Mouse (Mus musculus) cerebellum, postnatal 25 days (tissue): Measurements from ENCODE around the gene Smg5.
A peak's percentile ranks its signal among the peaks of the same experiment; 100 is the strongest.
"Not testable (repeated sequence)": the region's sequence is repeated elsewhere in the genome, so short reads cannot be mapped to it uniquely, and the experiment has no call there.

Experiments
- DNase-seq, 2 experiments: peaks; one replicate each; pipeline ENCODE4 v3.0.0; 2021; ENCODE audit warnings: mixed read lengths in 2 of 2

The Smg5 gene

DNA sequence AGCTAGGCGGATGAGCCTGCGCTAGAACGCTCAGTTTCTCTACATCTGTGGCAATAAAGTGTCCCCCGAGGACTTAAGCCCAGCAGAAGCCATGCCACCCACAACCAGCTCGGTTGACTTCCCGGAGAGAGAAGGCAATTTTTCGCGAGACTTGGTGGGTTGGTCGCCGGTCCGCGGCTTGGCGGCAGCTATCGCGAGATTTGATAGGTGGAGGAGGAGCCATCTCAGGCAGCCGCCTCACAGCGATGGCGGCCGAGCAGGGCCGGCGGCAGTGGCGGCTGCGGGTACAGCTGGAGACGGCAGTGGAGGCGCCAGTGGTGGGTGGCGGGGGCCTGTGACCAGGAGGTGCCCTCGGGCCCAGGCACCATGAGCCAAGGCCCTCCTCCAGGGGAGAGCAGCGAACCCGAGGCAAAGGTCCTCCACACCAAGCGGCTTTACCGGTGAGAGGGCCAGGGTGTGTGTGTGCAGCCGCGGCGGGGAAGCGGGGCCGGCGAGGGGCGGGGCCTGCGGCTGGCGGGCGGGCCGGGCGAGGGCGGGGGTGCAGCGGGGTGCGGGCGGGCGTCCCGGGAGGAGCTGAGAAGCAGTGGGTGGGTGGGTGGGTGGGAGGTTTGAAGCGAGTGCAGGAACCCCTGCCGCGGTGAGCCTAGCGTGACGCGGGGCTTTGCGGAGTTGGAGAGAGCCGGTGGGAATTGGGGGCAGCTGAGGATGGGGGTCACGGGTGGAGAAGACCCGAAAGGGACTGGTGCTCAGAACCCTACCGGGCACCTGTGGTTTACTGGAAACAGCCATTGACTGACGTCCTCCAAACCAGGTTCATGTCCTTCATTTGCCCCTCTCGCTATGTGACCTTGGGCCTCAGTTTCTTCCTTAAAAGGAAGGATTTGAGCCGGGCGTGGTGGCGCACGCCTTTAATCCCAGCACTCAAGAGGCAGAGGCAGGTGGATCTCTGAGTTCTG, at the start of gene Smg5, which contains the start of gene Tmem79:
TSS of gene Smg5 (plus strand) at position 203 of the 956 bp plus-strand sequence.
TSS of gene Tmem79 (minus strand) at position 91 of the 956 bp plus-strand sequence.
- DNase-seq: peak; percentile 97 to 98

DNA sequence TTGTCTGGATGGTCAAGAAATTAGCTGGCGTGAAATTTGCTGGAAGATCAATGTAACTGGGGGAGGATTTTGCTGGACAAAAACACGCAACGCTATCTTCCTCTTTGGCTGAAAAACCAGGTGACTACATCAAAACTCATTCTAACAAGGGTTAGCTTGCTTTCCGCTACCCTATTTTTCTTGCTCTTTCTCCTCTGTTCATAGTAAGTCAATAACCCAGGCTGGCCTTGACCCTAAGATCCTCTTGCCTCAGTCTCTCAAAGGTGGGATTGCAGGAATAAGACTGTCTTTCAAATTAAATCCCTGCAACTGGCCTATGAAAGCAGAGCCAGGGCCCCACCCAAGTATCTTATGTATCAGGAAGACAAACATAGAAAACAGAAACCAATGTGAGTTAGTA, 49.0 kb upstream of the Smg5 start, which contains the start of gene Gm38392:
TSS of gene Gm38392 (minus strand) at position 101 of the 400 bp plus-strand sequence.
- DNase-seq: no peak

DNA sequence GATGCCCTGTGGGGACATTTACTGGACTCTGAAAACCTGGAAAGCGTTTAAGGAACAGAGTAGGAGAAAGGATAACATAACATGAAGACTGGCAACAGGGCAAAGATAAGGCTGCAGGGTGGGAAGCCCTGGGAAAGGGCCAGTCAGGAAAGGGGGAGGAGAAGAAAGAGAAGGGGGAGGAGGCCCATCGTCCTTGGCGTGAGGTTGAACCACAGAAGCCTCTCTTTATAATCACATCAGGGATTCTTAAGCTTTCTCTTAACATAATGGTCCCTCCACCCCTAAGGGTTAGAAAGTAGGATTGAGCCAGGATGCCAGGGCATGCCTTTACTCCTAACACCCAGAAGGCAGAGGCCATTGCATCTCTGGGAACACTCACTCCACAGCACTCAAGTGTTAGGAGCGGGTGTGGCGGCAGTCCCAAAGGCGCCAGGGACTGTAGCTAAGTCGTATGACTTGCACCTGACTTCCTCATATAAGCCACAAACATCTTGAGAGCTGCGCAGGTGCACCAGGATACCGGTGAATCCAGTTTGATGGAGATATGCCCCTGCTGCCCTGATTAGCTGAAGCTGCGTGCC, 47.8 kb upstream of the Smg5 start:
- DNase-seq: not testable (repeated sequence)

DNA sequence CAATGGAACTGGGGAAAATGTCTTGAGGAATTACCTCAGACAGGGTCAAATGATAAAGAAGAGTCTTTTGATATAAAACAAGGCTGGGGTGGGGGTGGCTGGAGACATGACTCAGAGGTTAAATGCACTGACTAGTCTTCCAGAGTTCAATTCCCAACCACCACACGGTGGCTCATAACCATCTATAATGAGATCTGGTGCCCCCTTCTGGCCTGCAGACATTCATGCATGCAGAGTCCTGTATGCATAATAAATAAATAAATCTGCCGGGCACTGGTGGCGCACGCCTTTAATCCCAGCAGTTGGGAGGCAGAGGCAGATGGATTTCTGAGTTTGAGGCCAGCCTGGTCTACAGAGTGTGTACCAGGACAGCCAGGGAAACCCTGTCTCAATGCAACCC, 44.1 kb upstream of the Smg5 start:
- DNase-seq: peak; percentile 11 to 31

DNA sequence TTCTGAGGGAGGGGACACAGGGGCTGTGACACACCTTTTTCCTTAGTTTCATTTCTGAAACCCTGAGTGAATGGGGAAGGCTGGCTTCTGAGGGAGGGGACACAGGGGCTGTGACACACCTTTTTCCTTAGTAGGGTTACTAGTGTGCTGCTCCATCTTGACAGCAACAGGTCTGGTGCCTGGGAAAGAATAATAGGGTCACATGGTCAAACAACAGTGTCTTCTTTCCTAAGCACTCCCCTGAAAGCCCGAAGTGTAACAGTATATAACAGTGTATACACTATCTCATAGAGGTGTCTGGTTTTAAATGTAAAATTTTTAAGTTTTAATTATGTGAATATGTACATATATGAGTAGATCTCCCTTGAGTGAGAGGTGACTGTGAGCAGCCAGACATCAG, 40.8 kb upstream of the Smg5 start:
- not testable (repeated sequence) for DNase-seq

DNA sequence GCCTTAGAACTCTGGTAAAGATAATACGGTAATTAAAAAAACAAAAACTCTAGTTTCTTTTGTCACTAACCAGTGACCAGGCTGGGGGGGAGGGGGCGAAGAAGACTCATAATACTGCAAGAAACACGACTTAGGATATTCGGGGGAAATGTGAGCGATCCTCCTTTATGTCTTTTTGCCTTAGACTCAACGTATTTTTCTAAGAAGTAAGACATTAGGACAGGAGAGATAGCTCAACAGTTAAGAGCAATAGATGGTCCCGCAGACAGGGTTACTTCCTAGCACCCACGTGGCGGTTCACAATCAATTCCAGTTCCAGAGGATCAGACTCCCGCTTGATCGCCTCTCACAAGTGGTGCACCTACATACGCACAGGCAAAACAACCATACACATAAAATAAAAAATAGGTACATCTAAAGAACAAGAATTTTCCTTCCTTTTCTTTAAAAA, 39.9 kb upstream of the Smg5 start:
- no peak for DNase-seq

DNA sequence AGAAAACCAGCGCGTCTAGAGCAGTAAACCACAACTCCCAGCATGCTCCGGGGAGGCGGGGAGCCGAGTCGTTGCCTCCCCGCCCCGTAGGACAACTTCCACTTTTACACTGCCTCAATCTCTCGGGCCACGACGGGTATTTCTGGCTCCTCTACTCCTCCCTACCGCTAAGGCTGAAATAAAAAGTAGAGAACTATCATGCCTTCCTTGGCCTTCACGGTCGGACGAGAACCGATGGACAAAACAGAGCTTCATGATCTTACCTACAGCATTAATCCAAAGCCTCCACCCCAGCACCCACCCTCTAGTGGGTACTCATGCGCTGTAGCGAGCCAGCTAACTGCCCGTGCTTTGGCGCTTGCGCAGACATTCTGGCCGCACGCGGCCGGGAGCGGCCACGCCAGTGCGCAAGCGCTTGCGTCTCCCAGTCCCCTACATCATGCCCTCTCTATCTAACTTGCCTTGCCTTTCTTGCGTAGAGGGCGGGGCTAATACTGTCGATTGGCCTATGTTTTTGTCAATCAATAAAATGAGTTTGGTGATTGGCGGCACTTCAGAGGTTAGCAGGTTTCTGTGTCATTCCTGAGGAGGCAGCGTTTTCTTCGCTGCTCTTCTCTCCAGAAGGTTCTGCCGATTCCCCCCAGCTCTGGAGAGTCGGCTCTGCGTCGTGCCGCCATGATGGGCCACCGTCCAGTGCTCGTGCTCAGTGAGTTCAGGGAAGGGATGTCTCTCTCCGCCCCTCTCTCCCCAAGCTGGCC, 39.3 kb upstream of the Smg5 start, which contains the start of the genes Tsacc and Cct3:
TSS of gene Tsacc (minus strand) at position 439 of the 758 bp plus-strand sequence.
TSS of gene Cct3 (plus strand) at position 556 of the 758 bp plus-strand sequence.
- DNase-seq: peak; percentile 95 to 97

DNA sequence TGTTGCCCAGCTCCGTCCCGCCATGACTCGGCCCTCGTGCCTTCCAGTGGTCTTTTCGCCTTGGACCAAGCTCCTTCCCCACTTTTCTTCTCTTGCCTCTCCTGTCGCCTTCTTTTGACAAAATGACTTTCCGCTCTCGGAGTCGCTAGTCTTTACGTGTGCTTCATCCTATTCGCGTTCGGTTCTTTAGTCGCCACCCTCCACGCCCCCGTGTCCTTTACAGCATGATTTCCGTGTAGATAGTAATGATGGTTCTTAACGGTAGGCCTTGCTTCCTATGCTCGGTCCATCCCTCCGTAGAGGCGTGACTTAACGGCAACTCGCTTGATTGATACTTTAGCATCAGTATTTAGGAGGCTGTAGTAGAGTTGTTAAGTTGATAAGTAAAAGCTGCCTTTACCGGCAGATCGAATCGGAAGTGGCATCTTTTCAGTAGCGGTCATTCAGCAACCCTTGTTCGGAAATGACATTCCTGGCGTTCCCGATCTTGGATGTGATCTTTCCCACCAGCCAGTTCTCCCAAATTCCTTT, 38.7 kb upstream of the Smg5 start:
- no peak for DNase-seq

DNA sequence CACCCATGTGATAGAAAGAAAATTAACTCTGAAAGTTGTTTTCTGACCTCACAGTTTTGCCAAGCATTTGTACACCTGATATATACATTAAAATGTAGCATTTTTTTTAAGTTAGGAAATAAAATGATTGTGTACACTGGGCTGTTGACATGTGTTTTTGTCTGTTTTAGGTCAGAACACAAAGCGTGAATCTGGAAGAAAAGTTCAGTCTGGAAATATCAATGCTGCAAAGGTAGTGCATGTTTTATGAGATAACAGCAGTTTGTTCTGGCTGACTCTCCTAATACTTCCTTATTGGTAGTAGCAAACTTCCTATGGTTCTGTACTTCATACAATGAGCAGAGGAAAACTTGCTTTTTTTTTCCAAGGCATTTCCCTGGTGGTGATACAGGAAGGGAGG, 36.9 kb upstream of the Smg5 start:
- no peak for DNase-seq

DNA sequence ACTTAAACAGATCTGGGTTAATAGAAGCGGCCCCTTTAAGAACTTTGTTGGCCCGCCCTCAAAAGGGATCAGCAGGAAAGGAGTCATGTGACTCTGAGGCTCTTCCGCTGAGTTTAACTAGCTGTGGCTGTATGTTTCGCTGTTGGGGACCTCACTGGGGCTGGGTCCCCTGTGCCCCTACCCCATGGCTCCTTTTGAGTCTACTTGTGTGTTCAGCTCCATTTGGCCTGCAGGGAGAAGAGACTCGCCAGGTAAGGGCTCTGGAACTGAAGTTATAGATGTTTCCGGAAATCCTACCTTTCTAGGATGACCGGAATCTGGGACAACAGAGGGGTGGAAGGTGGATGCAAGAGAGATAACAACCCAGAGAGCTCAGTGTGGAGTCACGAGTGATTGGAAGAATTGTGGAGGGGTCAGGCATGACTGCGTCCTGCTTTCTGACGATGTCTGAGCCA, 11.1 kb upstream of the Smg5 start, which contains the start of gene Glmp:
TSS of gene Glmp (plus strand) at position 73 of the 455 bp plus-strand sequence.
- peak; percentile 71 to 81 for DNase-seq

DNA sequence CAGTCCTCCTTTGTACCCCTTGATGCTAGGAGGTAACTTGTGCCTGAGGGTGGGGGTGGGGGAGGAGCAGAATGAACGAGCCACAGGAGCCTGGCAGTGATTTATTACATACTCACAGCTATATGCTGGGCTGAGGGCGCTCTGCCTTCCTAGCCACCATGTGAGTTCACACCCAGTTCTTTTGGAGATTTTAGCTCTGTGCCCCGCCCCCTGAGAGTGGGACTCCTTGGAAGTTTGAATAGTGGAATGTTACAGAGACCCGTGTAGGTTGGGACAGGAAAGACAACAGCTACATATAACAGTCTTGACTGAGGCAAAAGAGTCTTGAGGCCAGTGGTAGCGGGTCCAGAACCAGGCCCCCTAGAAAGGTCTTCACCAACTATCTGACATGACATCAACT, 7.1 kb upstream of the Smg5 start:
- no peak for DNase-seq

DNA sequence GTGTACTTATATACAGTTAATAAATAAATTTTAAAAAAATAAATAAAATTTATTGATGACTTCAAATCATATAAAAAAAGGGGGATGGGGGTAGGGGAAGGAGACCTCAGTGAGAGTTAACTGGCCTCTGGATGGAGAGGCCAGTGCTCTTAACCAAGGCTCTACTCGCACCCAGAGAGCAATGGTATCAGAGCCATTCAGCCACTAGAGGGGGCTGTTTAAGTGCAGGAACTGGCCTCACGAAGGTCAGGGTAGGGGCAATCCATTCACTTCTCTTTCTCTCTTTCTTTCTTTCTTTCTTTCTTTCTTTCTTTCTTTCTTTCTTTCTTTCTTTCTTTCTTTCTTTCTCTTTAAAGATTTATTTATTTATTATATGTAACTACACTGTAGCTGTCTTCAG, 4.8 kb upstream of the Smg5 start:
- peak in 1 of 2 experiments; percentile 68 for DNase-seq

DNA sequence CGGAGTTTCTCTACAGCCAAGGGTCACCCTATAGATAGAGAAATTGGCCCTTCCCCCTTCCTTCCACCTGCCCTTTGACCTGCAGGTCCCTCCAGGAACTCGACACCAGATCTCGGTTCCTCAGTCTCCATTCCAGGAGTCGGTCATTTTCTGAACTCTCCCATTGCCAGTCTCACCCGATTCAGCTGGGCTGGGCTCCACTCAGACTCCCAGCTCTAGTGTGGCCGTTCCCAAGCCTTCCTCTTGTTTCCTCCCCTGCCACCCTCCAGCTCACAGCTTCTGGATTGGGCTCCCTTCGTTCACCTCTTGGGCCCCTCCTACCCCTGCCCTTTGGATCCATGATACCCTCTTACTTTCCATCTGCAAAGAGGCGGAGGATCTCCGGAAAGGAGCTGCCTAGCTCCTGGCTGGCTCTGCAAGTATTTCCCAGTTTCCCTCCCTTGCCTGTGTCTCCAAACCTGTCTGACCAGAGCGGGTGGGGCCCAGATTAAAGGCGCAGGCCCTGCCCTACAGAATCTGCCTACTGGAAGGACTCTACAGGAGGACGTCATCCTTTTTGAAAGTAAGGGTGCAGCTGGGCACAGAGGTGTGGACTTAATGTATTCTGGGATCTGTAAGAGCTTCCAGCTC, 1.9 kb upstream of the Smg5 start:
- DNase-seq: no peak

DNA sequence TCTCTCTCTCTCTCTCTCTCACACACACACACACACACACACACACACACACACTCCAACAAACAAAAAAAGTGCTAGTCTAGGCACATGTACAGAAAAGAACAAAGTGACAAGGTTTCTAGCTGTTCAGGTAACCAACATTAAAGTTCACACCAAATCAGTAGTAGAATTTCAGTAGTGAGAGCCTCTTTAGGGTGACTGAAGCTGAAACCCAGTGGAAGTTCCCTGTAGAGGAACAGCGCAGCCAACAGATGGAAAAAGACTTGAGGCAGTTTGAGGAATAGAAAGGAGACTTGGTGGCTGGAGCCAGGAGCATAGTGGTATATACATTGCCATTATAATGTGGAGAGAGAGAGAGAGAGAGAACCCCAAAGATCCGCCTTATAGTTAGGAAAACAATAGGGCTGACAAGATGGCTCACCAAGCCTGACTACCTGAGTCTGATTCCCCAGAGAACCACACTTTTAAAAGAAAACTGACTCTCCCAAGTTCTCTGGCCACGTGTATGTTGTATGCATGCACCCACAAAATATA, 1.1 kb upstream of the Smg5 start:
- DNase-seq: no peak

DNA sequence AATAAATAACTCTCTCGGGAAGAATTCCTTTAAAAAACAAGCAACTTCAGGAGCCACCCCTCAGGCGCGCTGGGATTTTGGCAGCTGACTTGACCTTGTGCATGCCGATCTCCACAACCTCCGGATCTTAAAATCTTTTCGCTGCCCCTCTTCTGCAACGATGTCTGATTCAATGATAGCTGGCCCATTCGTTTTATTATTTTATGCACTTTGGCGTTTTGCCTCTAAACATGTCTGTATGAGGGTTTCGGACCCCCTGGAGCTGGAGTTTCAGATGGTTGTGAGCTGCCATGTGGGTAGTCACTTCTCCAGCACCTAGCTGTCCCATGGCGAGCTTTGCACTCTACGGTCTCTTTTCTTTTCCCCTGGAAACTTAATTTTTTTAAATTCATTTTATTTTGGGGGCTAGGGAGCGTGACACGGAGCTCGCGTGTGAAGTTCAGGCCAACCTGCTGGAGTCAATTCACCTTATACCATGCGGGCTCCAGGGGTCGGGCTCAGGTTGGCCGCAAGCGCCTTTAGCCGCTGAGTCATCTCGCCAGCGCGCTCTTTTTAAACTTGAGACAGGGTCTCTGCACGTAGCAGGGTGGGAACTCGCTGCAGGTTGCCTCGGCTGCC, 515 bp upstream of the Smg5 start:
- DNase-seq: no peak

DNA sequence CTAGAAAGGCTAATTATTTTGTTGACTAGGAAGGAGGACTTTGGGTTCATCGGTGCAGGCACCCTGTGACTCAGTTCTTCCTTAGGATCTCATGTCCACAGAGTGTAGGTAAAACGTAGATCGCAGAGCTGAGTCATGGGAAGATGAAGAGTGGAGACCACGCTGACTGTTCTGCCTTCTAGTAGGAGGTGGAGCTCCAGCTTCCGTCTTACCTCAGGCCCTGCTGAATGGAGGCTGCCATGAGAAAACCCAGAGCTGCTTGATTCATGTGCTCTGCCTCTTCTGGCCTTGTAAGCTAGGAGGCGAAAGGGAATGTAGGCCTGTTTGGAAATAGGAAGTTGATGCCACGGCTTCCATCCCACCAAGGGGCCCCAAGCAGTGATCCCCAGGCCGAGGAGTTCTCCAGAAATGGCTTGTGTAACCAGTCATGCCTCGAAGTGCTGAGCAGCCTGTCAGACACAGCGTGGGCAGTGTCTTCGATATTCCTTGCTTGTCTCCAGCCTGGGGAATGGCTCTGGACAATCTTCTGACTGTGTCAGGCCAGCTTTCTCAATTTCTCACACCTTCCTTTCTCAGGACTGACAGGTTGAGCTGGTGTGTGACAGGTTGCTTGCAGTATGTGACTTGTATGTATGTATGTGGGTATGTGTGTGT, 1.4 kb downstream of the Smg5 start:
- DNase-seq: peak in 1 of 2 experiments; percentile 20

DNA sequence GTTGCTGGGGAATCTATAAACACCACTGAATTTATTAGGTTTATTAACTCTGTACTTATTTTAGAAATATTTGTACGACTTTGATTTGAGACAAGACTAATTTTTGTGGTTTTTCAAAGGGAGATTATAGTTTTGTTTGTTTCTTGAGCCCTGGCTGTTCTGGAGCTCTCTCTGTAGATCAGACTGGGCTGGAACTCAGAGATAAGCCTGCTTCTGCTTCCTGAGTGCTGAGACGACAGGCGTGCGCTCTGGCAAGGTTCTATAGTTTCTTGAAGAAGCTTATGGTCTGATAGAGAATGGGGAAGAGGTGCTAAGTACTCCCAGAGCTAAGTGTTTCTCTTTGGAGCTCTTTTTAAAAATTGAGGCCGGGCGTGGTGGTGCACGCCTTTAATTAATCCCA, 2.3 kb downstream of the Smg5 start:
- no peak for DNase-seq

DNA sequence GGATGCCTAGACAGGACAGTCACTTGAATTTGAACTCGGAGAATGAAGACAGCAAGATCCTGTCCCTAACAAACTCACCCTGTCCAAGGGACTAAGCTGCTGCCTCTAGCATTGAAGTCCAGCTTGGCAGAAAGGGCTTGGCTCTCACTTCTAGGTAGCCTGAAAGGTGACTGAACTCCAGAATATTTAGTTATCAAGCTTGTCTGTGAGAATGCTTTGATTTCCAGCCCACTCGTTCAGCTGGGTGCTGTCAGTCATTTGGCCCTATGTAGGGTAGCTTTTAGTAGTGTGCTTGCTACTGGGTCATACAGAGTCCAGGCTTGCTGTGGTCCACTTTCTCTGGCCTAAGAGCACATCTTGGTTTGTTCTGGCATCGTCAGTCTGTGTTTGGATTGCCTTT, 2.9 kb downstream of the Smg5 start:
- no peak for DNase-seq

DNA sequence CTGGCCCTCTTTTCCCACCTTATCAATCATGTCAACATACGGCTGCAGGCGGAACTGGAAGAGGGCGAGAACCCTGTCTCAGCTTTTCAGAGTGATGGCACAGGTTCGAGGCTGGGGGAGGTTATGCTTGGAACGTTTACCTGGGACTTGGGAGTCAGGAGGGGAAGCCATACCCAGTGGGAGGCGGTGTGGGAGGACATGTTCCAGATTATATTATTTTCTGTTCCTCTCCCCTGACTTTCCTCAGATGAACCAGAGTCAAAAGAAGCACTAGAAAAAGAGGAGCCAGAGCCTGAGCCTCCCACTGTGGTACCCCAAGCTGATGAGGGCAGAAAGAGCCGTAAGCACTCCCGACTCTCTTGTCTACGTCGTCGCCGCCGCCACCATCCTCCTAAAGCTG, 14.7 kb downstream of the Smg5 start:
- no peak for DNase-seq

DNA sequence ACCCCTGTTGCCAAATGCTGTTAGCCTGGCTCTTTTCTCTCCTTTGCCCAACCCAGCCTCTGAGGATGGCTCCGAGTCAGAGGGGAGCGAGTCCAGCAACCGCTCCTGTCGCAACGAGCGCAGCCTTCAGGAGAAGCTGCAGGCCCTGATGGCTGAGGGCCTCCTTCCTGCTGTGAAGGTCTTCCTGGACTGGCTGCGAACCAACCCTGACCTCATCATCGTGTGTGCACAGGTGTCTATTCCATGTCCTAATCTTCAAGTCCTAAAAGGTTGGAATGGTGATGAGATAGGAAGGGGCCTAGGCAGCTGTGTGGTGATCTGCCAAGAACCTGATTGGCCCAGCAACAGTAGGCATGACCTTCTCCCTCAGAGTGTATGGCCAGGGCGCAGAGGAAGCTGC, 16.8 kb downstream of the Smg5 start:
- DNase-seq: peak; percentile 81 to 82
